Comparison of ENCODE assay signal across 11 mouse cellular contexts in genomic region chr4:140433744-140434542, GRCm38 (mm10).
DNase-seq lines count a peak whose midpoint lies in the region; ATAC-seq and TF ChIP-seq lines count a peak whose summit lies in the region.
"Had no signal": no experiment of that assay in that cellular context is flagged by ENCODE, and none has a peak within 500 bp of the region (broad histone marks: within the 10 kb centered on the region; RNA-seq: fewer than 3 reads in every experiment).

No protein-coding gene starts in this region.

- no peak overlapping the region for H3K27ac ChIP-seq in hindbrain, postnatal 0 days
- H3K27ac ChIP-seq in hindbrain, embryonic 12.5 days: no peak overlapping the region; the same call in 1 of the 2 replicates
- no peak overlapping the region for H3K27ac ChIP-seq in kidney, embryonic 14.5 days (ENCODE audit: low read depth, low read length)
- no peak overlapping the region for H3K27ac ChIP-seq in midbrain, embryonic 13.5 days
- H3K27ac ChIP-seq: limb, embryonic 12.5 days had no signal

- H3K36me3 ChIP-seq in hindbrain, postnatal 0 days (ENCODE audit: insufficient read depth, low read length): no peaks in the 10 kb centered on the region
- no peaks in the 10 kb centered on the region for H3K36me3 ChIP-seq in hindbrain, embryonic 12.5 days
- no peaks in the 10 kb centered on the region for H3K36me3 ChIP-seq in kidney, embryonic 14.5 days (ENCODE audit: control insufficient read depth, insufficient read depth, low read length)
- no peaks in the 10 kb centered on the region for H3K36me3 ChIP-seq in midbrain, embryonic 13.5 days
- H3K36me3 ChIP-seq: limb, embryonic 12.5 days had no signal

- H3K4me3 ChIP-seq in hindbrain, postnatal 0 days (ENCODE audit: low read length): no peak overlapping the region
- no peak overlapping the region for H3K4me3 ChIP-seq in hindbrain, embryonic 12.5 days
- H3K4me3 ChIP-seq in kidney, embryonic 14.5 days (ENCODE audit: low read length): no peak overlapping the region
- no peak overlapping the region for H3K4me3 ChIP-seq in midbrain, embryonic 13.5 days (replicated peaks)
- H3K4me3 ChIP-seq: limb, embryonic 12.5 days had no signal

- peak; percentile 16; the same call in 1 of the 2 replicates for ATAC-seq in hindbrain, postnatal 0 days
- no peak for ATAC-seq in hindbrain, embryonic 12.5 days (ENCODE audit: low FRiP score)
- peak; percentile 43 for ATAC-seq in kidney, embryonic 14.5 days (ENCODE audit: low FRiP score, low TSS enrichment)
- no peak for ATAC-seq in inflammation-experienced regulatory T-cells, adult 6 months
- ATAC-seq in midbrain, embryonic 13.5 days: no peak
- ATAC-seq: CD4-positive, CD25-positive, alpha-beta regulatory T cell, adult 4 months had no signal

- WGBS in hindbrain, postnatal 0 days: 55% methylated on average over 11 of the region's 11 CpGs
- WGBS in hindbrain, embryonic 12.5 days: 65% methylated on average over 11 of the region's 11 CpGs
- 51% methylated on average over 11 of the region's 11 CpGs for WGBS in kidney, embryonic 14.5 days
- WGBS in midbrain, embryonic 13.5 days: 65% methylated on average over 11 of the region's 11 CpGs

- H3K9ac ChIP-seq in hindbrain, postnatal 0 days (replicated peaks; ENCODE audit: low read length): no peak overlapping the region
- no peak overlapping the region for H3K9ac ChIP-seq in hindbrain, embryonic 12.5 days
- H3K9ac ChIP-seq in kidney, embryonic 14.5 days (ENCODE audit: low read depth, low read length): no peak overlapping the region
- H3K9ac ChIP-seq in midbrain, embryonic 13.5 days (replicated peaks): no peak overlapping the region
- H3K9ac ChIP-seq: limb, embryonic 12.5 days had no signal

- H3K27me3 ChIP-seq in hindbrain, postnatal 0 days (ENCODE audit: insufficient read depth, low read length): no peaks in the 10 kb centered on the region
- H3K27me3 ChIP-seq in hindbrain, embryonic 12.5 days: peaks cover 5% of the 10 kb centered on the region
- H3K27me3 ChIP-seq in kidney, embryonic 14.5 days (ENCODE audit: control insufficient read depth, insufficient read depth, low read length): no peaks in the 10 kb centered on the region; the same call in 1 of the 2 replicates
- no peaks in the 10 kb centered on the region for H3K27me3 ChIP-seq in midbrain, embryonic 13.5 days

- H3K9me3 ChIP-seq in hindbrain, postnatal 0 days (ENCODE audit: low read length): no peaks in the 10 kb centered on the region
- H3K9me3 ChIP-seq in hindbrain, embryonic 12.5 days (replicated peaks): no peaks in the 10 kb centered on the region
- H3K9me3 ChIP-seq in kidney, embryonic 14.5 days (ENCODE audit: control insufficient read depth, low read length): no peaks in the 10 kb centered on the region
- H3K9me3 ChIP-seq in midbrain, embryonic 13.5 days: no peaks in the 10 kb centered on the region
- H3K9me3 ChIP-seq: limb, embryonic 12.5 days had no signal

- no peak overlapping the region for H3K4me2 ChIP-seq in hindbrain, postnatal 0 days (ENCODE audit: low read depth, low read length)
- H3K4me2 ChIP-seq in hindbrain, embryonic 12.5 days (replicated peaks): no peak overlapping the region
- H3K4me2 ChIP-seq in kidney, embryonic 14.5 days (replicated peaks; ENCODE audit: low read depth, low read length): no peak overlapping the region
- no peak overlapping the region for H3K4me2 ChIP-seq in midbrain, embryonic 13.5 days (replicated peaks)
- H3K4me2 ChIP-seq: limb, embryonic 12.5 days had no signal

- no peak for DNase-seq in hindbrain, postnatal 0 days (ENCODE audit: low spot score)
- peak; percentile 38 for DNase-seq in gastrocnemius, postnatal 25 days
- peak; percentile 38 for DNase-seq in lung, postnatal 25 days (ENCODE audit: low spot score)
- no peak for DNase-seq in spleen, adult 18-20 months
- DNase-seq: adrenal gland, postnatal 10 days had no signal

- no peak for TF ChIP-seq CTCF in hindbrain, postnatal 0 days (IDR thresholded peaks at IDR 0.05; ENCODE audit: low read depth)

- H3K4me1 ChIP-seq in hindbrain, postnatal 0 days (ENCODE audit: insufficient read depth, low read length): no peaks in the 10 kb centered on the region
- H3K4me1 ChIP-seq in hindbrain, embryonic 12.5 days: peaks cover 12% of the 10 kb centered on the region
- H3K4me1 ChIP-seq in kidney, embryonic 14.5 days (ENCODE audit: control insufficient read depth, insufficient read depth, low read length): peaks cover 27% of the 10 kb centered on the region
- peaks cover 30% of the 10 kb centered on the region for H3K4me1 ChIP-seq in midbrain, embryonic 13.5 days (replicated peaks)

Comparison
In these comparisons a context has a peak if more than half of its experiments do, and no peak if none do; other contexts are left out.
1. ATAC-seq: peak in hindbrain, postnatal 0 days (single experiment) and kidney, embryonic 14.5 days (single experiment); none in hindbrain, embryonic 12.5 days (single experiment), inflammation-experienced regulatory T-cells, adult 6 months (single experiment) and midbrain, embryonic 13.5 days (single experiment).
2. DNase-seq: peak in gastrocnemius, postnatal 25 days (single experiment) and lung, postnatal 25 days (single experiment); none in hindbrain, postnatal 0 days (single experiment) and spleen, adult 18-20 months (0 of 2).